Mouse (Mus musculus) spleen, adult 2 months (tissue): ENCODE results near the gene Rnasek.

Experiments
- CTCF ChIP-seq: fragments of 200-500 bp; IDR thresholded peaks from 2 replicates; pipeline ENCODE4 v1.5.1; 2011; ENCODE audit warnings: mild to moderate bottlenecking, inconsistent platforms; ENCODE audit not compliant: insufficient read depth, insufficient read length, insufficient replicate concordance; ENCODE audit errors: extremely low read depth
- POLR2A ChIP-seq: fragments of 200-500 bp; IDR thresholded peaks from 2 replicates; pipeline ENCODE4 v1.6.1; 2011; ENCODE audit warnings: low read depth, low read length, inconsistent platforms

- TF ChIP-seq CTCF (no peak), POLR2A (no peak)
Observed at GRCm38 (mm10) chr11:70233016-70233415, 6.6 kb downstream of the Rnasek start.
